Mouse (Mus musculus): ENCODE results near the gene Il31ra. TPM values are rescaled to one million over a fixed set of nuclear protein-coding genes. Genes with fewer than 3 reads are reported as not detected.

The Il31ra gene
- 1 to 10 TPM; 1.6 to 1.8 TPM for total RNA-seq (2023)

GRCm38 (mm10) chr13:112594260-112594659 is at the start of gene Il31ra:
TSS of gene Il31ra (minus strand) at chr13:112594360.

Other genes with a start within 250 kb of the Il31ra start
- gene Il6st, start 130.3 kb downstream of the Il31ra start, total RNA-seq (2023) = 10 to 100 TPM; 58.1 to 85.8 TPM
- under 1 TPM; 0.13 to 0.20 TPM for gene Ddx4, start 58.1 kb upstream of the Il31ra start, total RNA-seq (2023)
- gene Slc38a9, start 66.4 kb upstream of the Il31ra start, total RNA-seq (2023) = 10 to 100 TPM; 33.4 to 34.7 TPM
- gene Plpp1, start 206.4 kb upstream of the Il31ra start, total RNA-seq (2023) = 1 to 10 TPM in 1 of 2 experiments, under 1 TPM in 1; 0.77 to 2.1 TPM

All from neutrophil, adult 59 days (primary cell).